Mouse (Mus musculus): ENCODE results near the gene Dcun1d2.

DNA sequence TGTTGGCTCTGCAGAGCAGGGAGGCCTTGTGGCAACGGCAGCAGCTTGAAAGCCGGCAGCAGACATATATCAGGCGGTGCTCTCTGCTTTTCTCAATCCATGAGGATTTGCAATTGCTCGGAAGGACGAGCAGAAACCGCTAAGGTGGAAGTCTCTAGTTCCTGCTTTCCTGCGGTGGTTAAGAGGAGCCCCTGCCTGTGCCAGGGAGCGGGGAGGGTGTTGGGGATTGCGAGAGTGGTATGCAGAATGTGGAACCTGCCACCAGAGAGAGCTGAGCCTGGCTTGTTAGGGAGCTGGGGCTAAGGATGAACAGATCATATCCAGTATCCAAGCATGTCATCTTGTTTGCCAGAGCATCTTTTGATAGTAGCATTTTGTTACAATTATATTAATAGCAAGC, 19.0 kb upstream of the Dcun1d2 start:
- TF ChIP-seq CTCF (IDR thresholded peaks at IDR 0.05; ENCODE audit: low read depth) (no peak), EP300 (IDR thresholded peaks at IDR 0.05; ENCODE audit: low read depth) (no peak)
